Mouse (Mus musculus): ENCODE results near the gene Cbl. TPM values are rescaled to one million over a fixed set of nuclear protein-coding genes. Genes with fewer than 3 reads are reported as not detected.
A peak's percentile ranks its signal among the peaks of the same experiment; 100 is the strongest.

Cbl gene
- total RNA-seq, 2 experiments from 2014 or later = 26.4 to 31.2 TPM

DNA sequence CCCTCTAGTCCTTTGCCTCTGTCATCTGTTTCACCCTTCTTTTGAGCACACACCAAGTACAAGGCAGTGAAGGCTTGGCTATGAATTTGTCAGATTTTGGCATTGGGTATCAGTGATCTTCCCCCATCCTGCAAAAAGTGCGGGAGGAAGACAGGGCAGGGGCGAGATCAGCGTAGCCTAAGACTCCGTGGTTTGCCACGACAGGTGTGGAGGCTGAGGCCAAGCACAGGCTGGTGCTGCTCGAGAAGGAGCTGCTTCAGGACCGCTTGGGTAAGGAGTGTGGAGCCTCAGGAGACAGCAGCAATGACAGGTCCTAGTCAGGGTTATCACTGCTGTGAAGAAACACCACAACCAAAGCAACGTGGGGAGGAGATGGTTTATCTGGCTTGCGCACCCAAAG, 7.6 kb upstream of the Cbl start:
- DNase-seq = no peak
- intact Hi-C loops (cut with DNase I) = no loop called here

DNA sequence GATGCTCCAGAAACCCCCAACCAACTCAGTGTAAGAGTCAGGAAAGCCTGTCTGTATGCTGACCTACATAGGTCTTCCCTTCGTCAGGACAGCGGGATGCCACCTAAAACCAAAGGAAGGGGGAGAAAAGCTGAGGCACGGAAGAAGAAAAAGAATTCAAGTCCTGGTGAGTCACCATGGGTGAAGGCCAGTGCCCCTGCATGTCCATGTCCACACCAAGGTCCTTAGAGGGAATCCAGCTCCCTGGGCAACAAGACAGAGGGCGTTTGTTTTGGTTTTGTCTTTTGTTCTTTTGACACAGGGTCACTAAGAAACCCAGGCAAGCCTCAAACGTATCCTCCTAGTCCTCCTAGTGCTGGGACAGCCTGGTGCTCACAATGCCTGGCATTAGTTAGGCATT, 7.1 kb upstream of the Cbl start:
- no peak for DNase-seq
- intact Hi-C loops (cut with DNase I) = no loop called here

DNA sequence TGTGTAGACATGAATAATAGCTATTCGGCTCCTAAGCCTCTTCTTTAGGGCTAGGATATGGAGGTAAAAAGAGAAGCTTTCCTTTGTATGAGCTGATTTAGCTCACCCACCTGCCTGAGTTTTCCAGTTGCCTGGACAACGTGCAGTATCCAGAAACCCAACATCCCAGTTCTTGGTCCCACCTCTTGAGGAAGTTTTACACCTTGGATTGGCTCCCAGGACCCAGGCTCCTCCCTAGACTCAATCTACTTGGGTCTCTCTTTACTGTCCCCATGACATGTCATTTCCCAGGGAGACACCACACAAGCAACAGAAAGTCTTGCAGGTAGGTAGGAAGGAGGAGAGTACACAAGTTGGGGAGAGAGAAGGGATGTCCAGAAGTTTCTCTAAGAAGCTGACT, 6.5 kb upstream of the Cbl start, which contains the start of gene Ccdc153:
Ccdc153 (plus strand) TSS at position 278 of the 400 bp plus-strand sequence.
- intact Hi-C loops (cut with DNase I) = no loop called here
- DNase-seq = no peak

DNA sequence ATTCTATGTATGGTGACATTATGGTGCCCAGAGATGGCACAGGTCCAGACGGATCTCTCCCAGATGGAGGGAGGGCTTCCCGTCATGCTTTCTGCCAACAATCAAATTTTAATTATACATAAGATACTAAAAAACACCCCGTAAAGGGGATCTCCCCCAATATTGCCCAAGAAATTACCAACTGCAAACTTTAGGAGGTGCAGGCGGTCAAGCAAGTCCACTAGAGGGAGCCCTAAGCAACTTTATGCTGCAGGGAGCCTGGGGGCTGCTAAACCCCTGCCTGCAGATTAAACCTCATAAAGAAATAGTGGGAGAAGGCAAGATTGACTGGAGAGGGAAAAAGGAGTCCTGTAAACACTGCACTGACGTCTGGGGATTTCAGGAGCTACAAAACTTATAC, 5.6 kb upstream of the Cbl start:
- intact Hi-C loops (cut with DNase I) = loop anchor here (2.0 to 10.0 kb wide), 3 partner anchors 27 to 255 kb away; no protein-coding TSS in a partner anchor
- peak; percentile 57 to 80 for DNase-seq

DNA sequence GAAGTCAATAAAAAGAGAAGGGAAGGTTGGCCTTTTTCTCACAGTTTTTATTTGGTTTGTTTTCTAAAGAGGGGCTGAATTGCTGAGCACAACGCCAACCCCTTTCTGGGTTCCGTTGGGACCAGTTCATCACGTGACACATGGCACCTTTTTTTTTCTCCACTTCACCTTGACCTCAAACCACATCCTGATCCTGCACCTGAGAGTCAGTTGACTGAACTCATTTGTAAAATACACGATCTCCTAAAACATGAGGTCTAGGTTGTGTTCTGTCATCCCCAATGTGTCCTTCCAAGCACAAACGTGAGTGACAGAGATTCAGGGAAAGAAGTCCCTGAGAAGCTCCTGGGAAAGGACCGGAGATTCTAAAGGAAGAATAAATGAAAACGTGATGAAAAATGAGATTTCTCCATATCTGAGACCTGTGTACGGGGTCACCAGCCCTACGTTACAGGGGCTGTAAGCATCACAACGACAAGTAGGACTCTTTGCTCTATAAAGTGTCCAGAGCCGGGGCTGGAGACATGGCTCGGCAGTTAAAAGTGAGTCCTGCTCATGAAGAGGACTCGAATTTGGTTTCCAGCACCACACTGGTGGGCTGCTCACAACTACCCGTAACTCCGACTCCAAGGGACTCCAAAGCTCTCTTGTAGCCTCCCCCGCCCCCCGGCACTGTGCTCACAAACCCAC, 4.8 kb upstream of the Cbl start:
- DNase-seq = no peak
- intact Hi-C loops (cut with DNase I) = loop anchor here (2.0 to 10.0 kb wide), 3 partner anchors 28 to 254 kb away; no protein-coding TSS in a partner anchor

DNA sequence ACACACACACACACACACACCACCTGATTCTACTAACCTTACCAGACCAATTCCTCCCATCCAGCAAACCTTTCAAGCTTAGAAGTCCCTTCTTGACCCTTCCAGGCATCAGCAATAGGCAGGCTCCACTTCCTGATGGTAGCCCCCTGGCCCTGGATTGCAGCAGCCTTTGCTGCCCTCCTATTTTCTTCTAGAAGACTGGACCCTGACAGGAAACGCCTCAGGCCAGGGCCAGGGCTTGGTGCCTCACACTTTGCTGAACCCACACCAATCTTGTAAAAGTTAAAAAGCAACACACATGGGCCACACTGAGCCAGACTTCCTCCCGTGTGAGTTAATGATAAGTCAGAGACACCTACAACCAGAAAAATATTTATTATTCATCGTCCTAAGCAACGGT, 3.3 kb upstream of the Cbl start:
- intact Hi-C loops (cut with DNase I) = loop anchor here (10.0 kb wide), 1 partner anchor 252 kb away; no protein-coding TSS in a partner anchor
- DNase-seq = no peak

DNA sequence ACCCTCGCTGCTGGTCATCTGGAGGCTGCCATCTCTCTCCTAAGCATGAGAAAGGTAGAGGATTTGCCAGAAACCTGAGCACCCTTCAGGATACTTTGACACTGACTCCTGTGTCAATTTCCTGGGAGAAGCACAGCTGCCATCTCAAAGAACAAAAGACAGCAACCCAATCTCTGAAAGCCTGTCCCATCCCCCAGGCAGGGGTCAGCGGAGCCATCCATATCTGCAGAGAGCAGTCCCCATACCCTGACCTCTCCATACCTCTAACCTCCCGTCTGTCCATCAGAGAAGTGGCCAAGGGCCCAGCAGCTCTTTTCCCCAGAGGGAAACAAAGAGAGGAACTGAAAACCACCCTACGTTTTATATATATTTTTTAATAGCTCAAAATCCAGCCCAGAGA, 2.8 kb upstream of the Cbl start:
- no peak for DNase-seq
- intact Hi-C loops (cut with DNase I) = loop anchor here (10.0 kb wide), 1 partner anchor 252 kb away; no protein-coding TSS in a partner anchor

DNA sequence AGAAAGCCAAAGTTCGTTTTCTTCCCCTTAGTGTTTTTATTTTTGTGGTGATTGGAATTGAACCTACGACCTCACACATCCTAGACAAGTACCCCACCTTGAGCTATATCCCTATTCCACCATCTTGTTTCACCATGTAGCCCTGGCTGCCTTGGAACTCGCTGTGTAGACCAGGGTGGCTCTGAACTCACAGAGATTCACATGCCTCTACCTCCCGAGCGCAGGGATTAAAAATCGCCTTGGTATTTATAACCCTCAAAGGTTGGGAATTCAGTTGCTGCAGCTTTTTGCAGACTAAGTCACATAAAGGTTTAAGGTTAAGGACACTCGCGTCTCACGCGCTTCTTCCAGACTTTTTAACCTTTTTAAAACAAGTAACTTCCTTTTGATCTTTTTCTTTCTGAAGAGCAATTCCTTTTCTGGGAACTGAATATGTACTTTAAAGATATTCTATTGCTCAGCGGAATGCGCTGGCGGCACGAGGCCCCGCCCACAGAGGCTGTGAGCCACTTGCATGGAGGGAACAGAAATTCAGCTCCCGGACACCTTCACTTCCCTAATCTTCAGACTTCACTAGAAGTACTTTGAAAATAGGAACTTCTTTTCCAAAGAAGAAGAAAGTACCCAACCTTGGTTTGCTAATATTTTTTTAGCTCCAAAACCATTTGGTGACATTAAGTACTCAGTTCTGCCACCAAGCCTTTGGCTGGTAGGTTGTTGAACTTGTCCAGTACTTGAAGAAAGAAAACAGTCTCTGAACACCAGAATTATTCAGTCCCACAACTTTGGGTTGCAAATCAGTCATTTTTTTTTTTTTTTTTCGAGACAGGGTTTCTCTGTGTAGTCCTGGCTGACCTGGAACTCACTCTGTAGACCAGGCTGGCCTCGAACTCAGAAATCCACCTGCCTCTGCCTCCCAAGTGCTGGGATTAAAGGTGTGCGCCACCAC, 904 bp upstream of the Cbl start:
- DNase-seq = peak; percentile 55 to 62
- intact Hi-C loops (cut with DNase I) = loop anchor here (10.0 kb wide), 1 partner anchor 250 kb away; no protein-coding TSS in a partner anchor

DNA sequence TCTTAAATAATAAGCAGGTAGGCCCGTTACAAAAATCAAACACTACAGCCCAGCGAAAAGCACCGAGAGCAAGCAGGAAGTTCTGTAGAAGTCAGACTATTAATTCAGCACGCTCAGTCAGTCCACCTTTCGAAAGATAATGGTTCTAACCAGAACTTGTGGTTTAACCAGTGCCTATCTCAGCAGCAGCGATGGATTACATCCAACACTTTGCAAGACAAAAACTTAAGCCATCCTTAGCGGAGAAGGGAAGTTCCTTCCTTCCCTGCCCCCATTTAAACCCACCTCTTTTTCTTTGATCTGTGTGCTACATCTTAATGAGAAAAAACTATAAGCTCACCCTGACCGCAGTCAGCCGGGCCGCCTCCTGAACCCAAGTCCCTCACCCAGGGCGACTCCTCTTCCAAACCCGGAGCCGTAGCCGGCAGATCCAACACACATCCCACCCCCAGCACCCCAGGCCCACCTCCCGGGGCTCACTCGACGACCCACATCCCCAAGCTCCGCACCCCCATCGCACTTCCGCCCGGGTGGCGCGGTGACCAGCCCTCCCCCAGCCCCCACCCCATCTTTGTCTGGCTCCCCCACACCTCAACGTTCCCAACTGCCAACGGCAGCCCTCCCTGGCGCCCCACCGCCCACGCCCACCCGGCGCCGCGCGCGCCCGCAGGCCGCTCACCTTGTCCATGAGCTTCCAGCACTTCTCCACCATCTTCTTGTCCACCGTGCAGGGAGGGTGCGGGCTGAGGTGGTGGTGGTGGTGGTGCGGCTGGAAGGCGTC, 638 bp downstream of the Cbl start:
- intact Hi-C loops (cut with DNase I) = loop anchor here (1.0 to 10.0 kb wide), 3 partner anchors 50 to 248 kb away; no protein-coding TSS in a partner anchor
- no peak for DNase-seq

DNA sequence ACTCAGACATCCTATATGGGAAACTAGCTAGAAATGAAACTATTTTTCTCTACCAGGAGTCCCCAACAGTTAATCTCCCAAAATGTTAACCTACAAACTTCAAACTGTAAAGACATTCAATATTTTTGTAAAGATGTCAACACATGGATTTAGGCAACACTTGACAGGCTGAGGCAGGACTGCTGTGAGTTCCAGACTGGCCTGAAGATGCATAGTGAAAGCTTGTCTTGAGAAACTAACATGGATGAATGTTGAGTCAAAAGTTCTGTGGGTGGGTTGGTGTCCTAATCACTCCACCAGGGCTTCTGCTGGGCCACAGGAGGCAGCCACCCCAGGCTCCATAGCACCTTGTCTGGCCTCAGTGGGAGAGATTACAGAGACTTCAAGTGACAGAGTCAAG, 2.2 kb downstream of the Cbl start:
- no peak for DNase-seq
- intact Hi-C loops (cut with DNase I) = loop anchor here (2.0 to 10.0 kb wide), 2 partner anchors 49 to 247 kb away; no protein-coding TSS in a partner anchor

DNA sequence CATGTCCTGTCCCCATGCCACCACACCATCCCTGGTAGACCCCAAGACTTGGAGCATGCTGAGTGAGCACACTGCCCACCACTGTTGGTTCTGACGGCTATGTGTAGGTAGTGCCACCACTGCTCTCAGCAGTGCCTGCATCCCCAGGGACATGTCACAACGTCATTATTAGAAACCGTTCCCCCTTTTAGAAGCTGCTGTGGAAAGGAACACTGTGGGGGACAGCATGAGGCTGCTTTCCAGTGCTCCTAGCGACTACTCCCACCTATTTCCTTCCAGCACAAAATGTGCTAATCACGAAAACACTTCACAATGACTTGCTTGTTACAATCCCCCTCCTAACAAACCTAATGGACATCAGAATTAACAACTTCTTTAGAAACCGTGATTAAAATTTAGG, 7.9 kb downstream of the Cbl start:
- peak in 1 of 2 experiments; percentile 19 for DNase-seq
- intact Hi-C loops (cut with DNase I) = no loop called here

DNA sequence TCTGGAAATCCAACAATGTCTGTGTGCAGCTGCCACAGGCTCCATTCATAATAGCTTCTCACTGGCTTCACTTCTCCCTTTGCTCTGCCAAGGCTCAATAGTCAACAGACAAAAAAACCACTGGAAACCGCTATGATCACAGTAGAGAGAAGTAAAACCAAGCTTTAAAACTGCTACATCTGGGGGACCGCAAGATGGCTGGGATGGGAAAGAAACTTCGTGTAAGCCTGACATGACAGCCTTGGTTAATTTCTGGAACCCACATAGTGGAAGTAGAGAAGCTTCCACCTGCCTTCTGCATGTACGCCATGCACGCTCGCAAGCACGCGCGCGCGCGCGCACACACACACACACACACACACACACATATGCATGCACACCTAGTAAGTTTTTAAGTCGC, 20.3 kb downstream of the Cbl start:
- intact Hi-C loops (cut with DNase I) = no loop called here
- no peak for DNase-seq

DNA sequence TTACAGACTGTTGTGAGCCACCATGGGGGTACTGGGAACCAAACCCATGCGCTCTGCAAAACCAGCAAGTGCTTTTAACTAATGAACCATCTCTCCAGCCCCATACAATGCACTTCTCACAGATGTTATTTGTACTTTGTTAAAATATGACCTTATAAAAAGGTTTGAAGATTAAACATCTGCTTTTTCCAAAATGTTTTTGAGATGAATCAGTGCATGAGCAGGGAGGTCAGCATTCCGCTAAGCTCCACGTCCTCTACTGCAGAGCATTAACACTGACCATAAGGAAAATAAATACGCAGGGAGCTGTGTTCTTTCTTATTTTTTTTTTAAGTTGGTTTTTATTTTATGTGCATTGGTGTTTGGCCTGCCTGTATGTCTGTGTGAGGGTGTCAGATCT, 21.4 kb downstream of the Cbl start:
- intact Hi-C loops (cut with DNase I) = no loop called here
- DNase-seq = no peak

DNA sequence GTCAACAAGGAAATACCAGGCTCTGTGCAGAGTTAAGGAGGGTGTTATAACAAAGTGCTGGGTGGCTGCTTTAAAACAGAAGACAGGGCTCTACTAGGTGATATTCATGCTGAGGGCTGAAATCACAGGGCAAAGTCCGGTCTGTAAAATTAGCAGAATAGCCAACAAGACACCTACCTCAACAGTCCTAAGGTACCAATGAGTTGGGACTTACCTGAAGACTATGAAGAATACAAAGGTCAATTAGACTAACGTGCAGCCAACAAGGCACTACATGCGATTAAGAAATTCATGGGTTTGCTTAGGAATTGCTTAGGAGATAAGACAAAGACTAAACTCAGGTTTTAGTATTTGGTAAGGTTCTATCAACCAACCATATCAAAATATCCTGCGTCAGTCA, 24.4 kb downstream of the Cbl start:
- intact Hi-C loops (cut with DNase I) = no loop called here
- no peak for DNase-seq

DNA sequence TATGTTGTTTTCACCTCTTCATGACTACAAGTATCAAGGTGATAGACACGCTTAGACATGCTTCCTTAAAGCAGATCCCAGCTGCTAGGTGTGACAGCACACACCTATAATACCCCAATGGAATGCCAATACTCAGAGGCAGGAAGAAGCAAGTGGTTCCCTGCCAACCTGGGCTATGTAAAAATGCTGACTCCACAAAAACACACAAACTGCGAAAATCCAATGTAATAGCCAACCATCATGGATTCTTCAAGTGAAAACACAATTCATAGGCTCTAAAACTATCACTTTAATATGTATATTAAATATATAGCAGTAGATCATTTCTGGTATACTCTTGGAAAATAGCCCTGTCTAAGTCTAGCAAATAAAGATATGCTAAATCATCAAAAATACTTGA, 26.0 kb downstream of the Cbl start:
- intact Hi-C loops (cut with DNase I) = no loop called here
- DNase-seq = no peak

DNA sequence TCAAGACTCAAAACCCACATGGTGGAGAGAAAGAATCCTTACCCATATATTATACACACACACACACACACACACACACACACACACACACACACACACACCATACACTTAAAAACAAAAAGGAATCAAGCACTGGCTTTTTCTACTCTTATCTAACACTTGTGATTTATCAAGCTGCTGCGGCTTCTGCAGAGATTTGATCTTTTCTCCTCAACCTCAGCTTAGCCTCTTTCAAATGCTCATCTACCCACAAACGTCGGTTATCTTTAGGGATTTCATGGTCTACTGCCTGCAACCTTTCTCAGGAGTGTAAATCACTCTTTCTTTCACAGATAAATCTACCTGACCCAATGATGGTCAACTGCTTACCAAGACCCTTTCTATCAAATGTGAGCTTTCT, 33.4 kb downstream of the Cbl start:
- intact Hi-C loops (cut with DNase I) = no loop called here
- DNase-seq = no peak

DNA sequence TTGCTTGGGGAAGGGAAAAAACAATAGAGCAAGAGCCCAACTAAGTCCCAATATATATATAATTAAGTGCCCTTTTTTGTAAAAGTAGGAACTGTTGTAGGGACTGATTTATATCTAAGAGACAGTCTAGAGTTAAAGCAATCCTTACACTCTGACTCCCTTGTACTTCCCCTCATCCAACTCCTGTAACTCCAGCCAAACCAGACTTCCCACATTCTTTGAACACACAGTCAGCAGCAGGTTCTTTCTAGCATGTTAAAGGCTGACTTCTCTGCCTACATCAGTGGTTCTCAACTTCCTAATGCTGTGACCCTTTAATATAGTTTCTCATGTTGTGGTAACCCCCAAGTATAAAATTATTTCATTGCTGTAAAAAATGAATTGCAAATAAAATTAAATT, 34.3 kb downstream of the Cbl start:
- no peak for DNase-seq
- intact Hi-C loops (cut with DNase I) = no loop called here

DNA sequence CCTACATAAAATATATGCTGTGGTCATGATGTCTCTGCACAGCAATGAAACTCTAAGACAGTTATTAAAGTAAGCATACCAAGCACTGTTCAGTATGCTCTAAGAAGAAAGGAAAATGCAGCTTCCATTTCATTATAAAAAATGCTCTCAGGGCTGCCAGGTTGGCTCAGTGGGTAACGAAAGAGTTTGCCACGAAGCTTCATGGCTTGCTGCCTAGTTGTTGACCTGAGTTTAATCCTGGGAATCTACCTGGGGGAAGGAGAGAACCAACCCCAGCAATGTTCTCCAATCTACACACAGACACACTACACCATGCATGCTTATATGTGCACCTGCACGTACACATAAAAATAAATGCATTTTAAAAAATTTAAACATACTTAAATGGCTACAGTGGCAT, 34.7 kb downstream of the Cbl start:
- intact Hi-C loops (cut with DNase I) = no loop called here
- no peak for DNase-seq

DNA sequence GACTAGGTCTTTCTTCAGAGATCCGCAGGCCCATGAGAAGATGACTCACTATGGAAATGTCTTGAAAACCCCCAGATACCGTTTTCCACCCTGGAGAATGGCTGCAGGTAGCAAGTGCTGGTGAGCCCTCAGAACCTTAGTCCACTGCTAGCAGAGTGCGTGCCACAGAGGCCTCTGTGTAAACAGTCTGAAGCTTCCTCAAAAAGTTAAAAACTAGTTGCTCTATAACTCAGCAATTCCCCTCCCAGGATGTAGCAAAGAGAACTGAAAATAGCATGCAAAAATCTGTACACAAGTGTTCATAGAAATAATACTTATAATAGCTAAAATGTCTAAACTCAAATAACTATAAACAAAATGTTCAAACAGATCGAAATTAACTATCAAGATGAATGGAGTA, 37.5 kb downstream of the Cbl start:
- intact Hi-C loops (cut with DNase I) = no loop called here
- no peak for DNase-seq

DNA sequence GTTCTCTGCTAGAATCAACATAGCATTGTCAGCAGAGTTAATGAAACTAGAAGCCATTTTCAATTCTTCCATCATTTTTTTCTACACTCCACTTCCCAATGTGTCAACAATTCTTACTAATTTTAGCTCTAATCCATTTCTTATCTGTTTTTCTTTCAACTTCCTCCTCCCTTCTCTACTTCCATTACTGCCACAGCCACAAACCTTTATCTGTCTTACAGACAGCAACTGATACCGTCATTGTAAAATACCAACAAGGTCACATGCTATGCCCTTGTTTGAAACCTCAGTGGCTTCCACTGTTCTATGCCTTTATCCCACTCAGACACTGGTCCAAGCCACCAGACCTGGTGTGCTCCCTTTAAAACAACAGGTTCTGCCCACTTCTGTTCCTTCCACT, 39.8 kb downstream of the Cbl start:
- no peak for DNase-seq
- intact Hi-C loops (cut with DNase I) = no loop called here

DNA sequence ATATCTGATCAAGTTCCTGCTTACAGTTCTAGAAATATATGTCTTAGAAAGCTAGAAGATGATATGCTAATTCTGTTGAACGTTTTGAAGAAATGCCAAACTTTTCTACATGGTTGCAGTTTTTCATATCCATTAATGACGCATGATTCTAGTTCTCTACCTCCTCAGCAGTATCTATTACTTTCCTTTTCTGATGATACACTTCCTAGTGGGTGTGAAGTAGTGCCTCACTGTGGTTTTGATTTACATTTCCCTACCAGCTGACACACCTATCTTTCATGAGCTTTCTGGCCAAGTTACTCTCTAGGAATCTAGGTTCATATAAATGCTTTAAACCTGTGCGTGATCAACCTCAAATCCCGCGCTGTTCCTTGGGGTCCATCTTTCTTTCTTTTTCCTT, 41.1 kb downstream of the Cbl start:
- intact Hi-C loops (cut with DNase I) = no loop called here
- DNase-seq = no peak
